Mouse (Mus musculus): ENCODE measurements around the gene Chrng.

GRCm38 (mm10) chr1:87217938-87218337 lies 13.5 kb downstream of the Chrng start:
- TF ChIP-seq EP300 (IDR thresholded peaks at IDR 0.05; ENCODE audit: low read depth) = no peak
- TF ChIP-seq CTCF (IDR thresholded peaks at IDR 0.05; ENCODE audit: low read depth) = peak; percentile 48

Data from heart, postnatal 0 days (tissue).